Mouse (Mus musculus) neutrophil, adult 65 days (primary cell): ENCODE results near the gene Pacs1. TPM values are rescaled to one million over a fixed set of nuclear protein-coding genes. Genes with fewer than 3 reads are reported as not detected.

Experiments used
- total RNA-seq: library from RNA; stranded (reverse); gene quantifications from 2 replicates; pipeline ENCODE4 v1.2.4, GENCODE M21; 2023

Pacs1 gene
- total RNA-seq: 101 and 135 TPM in 2 replicates

GRCm38 (mm10) chr19:5272801-5273733 lies at the start of gene Pacs1:
TSS of gene Pacs1 (minus strand) at chr19:5273119.

GRCm38 (mm10) chr19:5297903-5298800 lies 25.2 kb upstream of the Pacs1 start, which contains the start of gene Gal3st3:
TSS of gene Gal3st3 (plus strand) at chr19:5298331.

GRCm38 (mm10) chr19:5294972-5295735 lies 22.2 kb upstream of the Pacs1 start, which contains the start of gene Sf3b2:
TSS of gene Sf3b2 (minus strand) at chr19:5295455.

GRCm38 (mm10) chr19:5118384-5118698 lies 154.6 kb downstream of the Pacs1 start, which contains the start of gene Klc2:
TSS of gene Klc2 (minus strand) at chr19:5118560.

GRCm38 (mm10) chr19:5106731-5107191 lies 166.2 kb downstream of the Pacs1 start, which contains the start of gene Rab1b:
TSS of gene Rab1b (minus strand) at chr19:5107072.

GRCm38 (mm10) chr19:5098363-5099143 lies 174.4 kb downstream of the Pacs1 start, which contains the start of gene Cnih2:
TSS of gene Cnih2 (minus strand) at chr19:5098521.

GRCm38 (mm10) chr19:5087884-5088728 lies 184.8 kb downstream of the Pacs1 start, which contains the start of gene Yif1a:
TSS of gene Yif1a (plus strand) at chr19:5088538.

GRCm38 (mm10) chr19:5085145-5085863 lies 187.6 kb downstream of the Pacs1 start, which contains the start of gene Tmem151a:
TSS of gene Tmem151a (minus strand) at chr19:5085531.

Other genes starting within 250 kb of the Pacs1 start
- 0.88 and 2.3 TPM in 2 replicates for gene Slc29a2, start 249.3 kb downstream of the Pacs1 start, total RNA-seq
- 3.5 and 3.9 TPM in 2 replicates for gene B4gat1, start 234.3 kb downstream of the Pacs1 start, total RNA-seq
- 0.32 TPM in 1 of 2 replicates, not detected in the other for gene AC124502.3, start 234.2 kb downstream of the Pacs1 start, total RNA-seq
- 48.6 and 55.1 TPM in 2 replicates for gene Brms1, start 231.8 kb downstream of the Pacs1 start, total RNA-seq
- gene Rin1, start 222.6 kb downstream of the Pacs1 start, total RNA-seq: 1.6 and 3.1 TPM in 2 replicates
- gene Cd248, start 205.0 kb downstream of the Pacs1 start, total RNA-seq: not detected in 2 replicates
- 0.13 and 0.14 TPM in 2 replicates for gene Tmem151a, start 187.6 kb downstream of the Pacs1 start, total RNA-seq
- gene Yif1a, start 184.6 kb downstream of the Pacs1 start, total RNA-seq: 10.0 and 14.1 TPM in 2 replicates
- 0.93 and 1.0 TPM in 2 replicates for gene Cnih2, start 174.6 kb downstream of the Pacs1 start, total RNA-seq
- gene Rab1b, start 166.0 kb downstream of the Pacs1 start, total RNA-seq: 130 and 138 TPM in 2 replicates
- 10.9 and 15.3 TPM in 2 replicates for gene Klc2, start 154.6 kb downstream of the Pacs1 start, total RNA-seq
- gene Sf3b2, start 22.3 kb upstream of the Pacs1 start, total RNA-seq: 206 and 260 TPM in 2 replicates
- gene Gal3st3, start 25.2 kb upstream of the Pacs1 start, total RNA-seq: not detected in 2 replicates
- gene Catsper1, start 62.6 kb upstream of the Pacs1 start, total RNA-seq: not detected in 2 replicates
- gene Cst6, start 76.5 kb upstream of the Pacs1 start, total RNA-seq: not detected in 2 replicates
- gene Eif1ad, start 93.6 kb upstream of the Pacs1 start, total RNA-seq: 25.6 and 30.1 TPM in 2 replicates
- 53.8 TPM in 2 replicates for gene Banf1, start 94.0 kb upstream of the Pacs1 start, total RNA-seq
- gene Sart1, start 115.6 kb upstream of the Pacs1 start, total RNA-seq: 131 and 134 TPM in 2 replicates
- 0.95 TPM in 1 of 2 replicates, not detected in the other for gene Tsga10ip, start 129.4 kb upstream of the Pacs1 start, total RNA-seq
- gene Drap1, start 151.9 kb upstream of the Pacs1 start, total RNA-seq: 102 and 116 TPM in 2 replicates
- gene AI837181, start 152.0 kb upstream of the Pacs1 start, total RNA-seq: 30.0 and 39.2 TPM in 2 replicates
- 73.4 and 88.0 TPM in 2 replicates for gene Fosl1, start 174.4 kb upstream of the Pacs1 start, total RNA-seq
- gene Ccdc85b, start 184.8 kb upstream of the Pacs1 start, total RNA-seq: 0.98 and 1.6 TPM in 2 replicates
- 48.7 and 54.0 TPM in 2 replicates for gene Fibp, start 187.5 kb upstream of the Pacs1 start, total RNA-seq
- gene Ctsw, start 195.4 kb upstream of the Pacs1 start, total RNA-seq: 0.51 TPM in 1 of 2 replicates, not detected in the other
- gene Efemp2, start 200.8 kb upstream of the Pacs1 start, total RNA-seq: 0.79 TPM in 1 of 2 replicates, not detected in the other
- 11.7 and 16.5 TPM in 2 replicates for gene Mus81, start 215.3 kb upstream of the Pacs1 start, total RNA-seq
- 1,517 and 1,622 TPM in 2 replicates for gene Cfl1, start 217.3 kb upstream of the Pacs1 start, total RNA-seq
- not detected in 2 replicates for gene 1700020D05Rik, start 230.7 kb upstream of the Pacs1 start, total RNA-seq
- gene Snx32, start 237.4 kb upstream of the Pacs1 start, total RNA-seq: 1.5 and 2.2 TPM in 2 replicates